Mouse (Mus musculus): ENCODE measurements around the gene Olfr344. TPM values are rescaled to one million over a fixed set of nuclear protein-coding genes. Genes with fewer than 3 reads are reported as not detected.

Gene Olfr344
- polyA plus RNA-seq (2015; fragmentation: Nextera tagmentation; extraction: Ambion mirVana): not detected in 2 replicates

DNA sequence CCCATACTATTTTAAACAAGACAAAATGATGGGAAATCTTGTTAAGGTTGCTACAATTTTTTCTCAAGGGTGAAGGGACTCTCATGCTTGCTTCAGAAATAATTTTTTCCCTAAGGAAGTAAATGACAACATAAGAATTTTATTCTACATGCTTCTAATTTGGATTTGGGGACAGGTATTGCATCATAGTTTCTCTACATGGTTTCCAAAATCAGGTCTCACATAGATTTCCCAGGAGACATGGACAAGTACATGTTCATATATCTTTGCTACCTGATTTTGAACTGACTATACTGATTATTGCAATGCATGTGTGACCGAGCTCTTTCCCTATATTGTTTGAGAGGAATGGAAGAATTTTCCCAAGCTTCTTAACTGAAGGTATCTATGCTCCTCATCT, at the start of gene Olfr344:
TSS of gene Olfr344 (plus strand) at position 301 of the 400 bp plus-strand sequence.
- Histone ChIP-seq H3K4me1 (replicated peaks) (no peaks in the 10 kb centered on the region), H3K4me2 (no peak within 1 kb of the TSS), H3K4me3 (no peak within 1 kb of the TSS), H3K9me3 (peaks cover 36% of the 10 kb centered on the region), H3K27me3 (no peaks in the 10 kb centered on the region), H3K9ac (no peak within 1 kb of the TSS), H3K36me3 (no peaks in the 10 kb centered on the region), H3K27ac (replicated peaks) (no peak within 1 kb of the TSS)
- no peak for ATAC-seq (ENCODE audit: low read depth)
- WGBS: 76% methylated on average over 1 of the region's 1 CpGs

DNA sequence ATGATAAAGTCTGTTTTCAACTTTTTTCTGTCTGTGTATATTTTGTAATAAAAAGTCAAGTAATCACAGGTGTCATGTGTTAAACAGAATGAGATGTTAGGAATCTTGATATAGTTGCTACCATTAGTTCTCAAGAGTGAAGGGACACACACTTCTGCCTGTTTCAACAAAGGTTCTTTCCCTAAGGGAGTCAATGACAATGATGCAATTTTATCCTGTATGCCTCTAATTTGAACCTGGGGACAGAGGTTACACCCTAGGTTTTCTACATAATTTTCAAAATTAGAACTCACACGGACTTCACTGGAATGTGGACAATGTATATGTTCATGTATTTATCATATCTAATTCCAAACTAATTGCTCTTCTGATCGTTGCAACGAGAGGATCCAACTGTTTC, 41.8 kb upstream of the Olfr344 start, which contains the start of gene Olfr342:
TSS of gene Olfr342 (plus strand) at position 301 of the 400 bp plus-strand sequence.
- no peak within 1 kb of the TSS for H3K9ac ChIP-seq
- H3K9me3 ChIP-seq: peaks cover 29% of the 10 kb centered on the region
- H3K4me3 ChIP-seq: no peak within 1 kb of the TSS
- ATAC-seq (ENCODE audit: low read depth): no peak
- no peak within 1 kb of the TSS for H3K27ac ChIP-seq (replicated peaks)
- no peaks in the 10 kb centered on the region for H3K36me3 ChIP-seq
- no peaks in the 10 kb centered on the region for H3K27me3 ChIP-seq
- WGBS: 77% methylated on average over 3 of the region's 3 CpGs
- no peak within 1 kb of the TSS for H3K4me2 ChIP-seq
- H3K4me1 ChIP-seq (replicated peaks): no peaks in the 10 kb centered on the region

DNA sequence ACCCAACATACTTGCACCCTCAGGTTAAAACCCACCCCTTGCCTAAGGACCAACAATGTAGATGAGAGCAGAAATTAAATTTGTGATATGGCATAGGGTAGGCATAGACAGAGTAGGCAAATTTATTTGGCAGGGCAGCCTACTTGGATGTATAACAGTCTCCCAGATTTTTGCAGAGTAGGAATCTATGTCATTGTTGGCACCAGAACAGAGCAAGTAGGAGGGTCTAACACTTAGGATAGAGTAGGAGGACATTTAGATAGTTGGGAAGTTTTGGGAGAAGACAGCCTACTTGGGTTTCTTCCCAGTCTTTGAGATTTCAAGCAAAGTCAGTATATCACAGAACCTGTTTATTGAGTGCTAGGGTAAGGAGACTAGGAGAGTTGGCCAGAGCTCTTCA, 1.3 kb upstream of the Olfr344 start:
- Histone ChIP-seq H3K9ac (no peak overlapping the region), H3K4me1 (replicated peaks) (no peaks in the 10 kb centered on the region), H3K27me3 (no peaks in the 10 kb centered on the region), H3K27ac (replicated peaks) (no peak overlapping the region), H3K4me3 (no peak overlapping the region), H3K9me3 (peaks cover 43% of the 10 kb centered on the region), H3K36me3 (no peaks in the 10 kb centered on the region), H3K4me2 (no peak overlapping the region)
- no peak for ATAC-seq (ENCODE audit: low read depth)

DNA sequence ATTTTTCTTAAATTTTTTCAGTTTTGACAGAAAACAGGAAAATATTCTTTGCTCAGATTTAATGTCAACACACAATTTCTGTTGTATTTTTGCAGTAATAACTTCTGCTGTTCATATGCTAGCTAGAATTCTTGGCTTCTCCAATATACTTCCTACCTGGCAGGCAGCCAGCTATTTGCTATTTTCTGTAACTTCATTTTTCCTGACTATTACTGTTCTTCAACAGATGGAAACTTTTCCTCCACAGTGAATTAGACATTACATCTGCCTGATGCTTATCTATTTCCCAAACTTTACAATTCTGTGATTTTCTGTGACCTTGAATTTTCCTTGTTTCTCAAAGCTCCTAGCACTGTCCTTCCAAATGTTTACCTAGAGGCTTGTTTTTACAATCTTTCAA, 560 bp downstream of the Olfr344 start:
- H3K4me3 ChIP-seq: no peak overlapping the region
- H3K9me3 ChIP-seq: peaks cover 30% of the 10 kb centered on the region
- no peak overlapping the region for H3K9ac ChIP-seq
- no peak overlapping the region for H3K27ac ChIP-seq (replicated peaks)
- no peak overlapping the region for H3K4me2 ChIP-seq
- no peaks in the 10 kb centered on the region for H3K4me1 ChIP-seq (replicated peaks)
- no peaks in the 10 kb centered on the region for H3K36me3 ChIP-seq
- ATAC-seq (ENCODE audit: low read depth): no peak
- no peaks in the 10 kb centered on the region for H3K27me3 ChIP-seq

DNA sequence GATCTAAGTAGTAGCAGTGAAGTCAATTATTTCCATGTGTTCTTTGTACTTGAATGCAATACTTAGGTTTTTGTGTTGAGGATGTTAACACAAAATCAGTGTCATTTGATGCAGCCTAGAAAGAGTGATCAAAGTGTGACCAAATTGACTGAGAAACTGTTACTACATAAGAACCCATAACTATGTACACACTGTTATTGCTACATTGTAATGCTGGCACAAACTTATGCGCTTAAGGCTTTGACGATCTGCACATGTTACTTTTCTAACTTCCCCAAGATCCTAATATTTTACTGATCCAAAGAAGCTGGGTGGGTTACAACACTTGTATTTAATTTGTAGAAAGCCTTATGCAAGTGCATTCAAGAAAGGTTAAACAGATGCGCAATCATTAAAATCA, 1.4 kb downstream of the Olfr344 start:
- H3K9ac ChIP-seq: no peak overlapping the region
- H3K4me3 ChIP-seq: no peak overlapping the region
- no peak for ATAC-seq (ENCODE audit: low read depth)
- no peak overlapping the region for H3K27ac ChIP-seq (replicated peaks)
- no peaks in the 10 kb centered on the region for H3K27me3 ChIP-seq
- no peaks in the 10 kb centered on the region for H3K36me3 ChIP-seq
- H3K4me2 ChIP-seq: no peak overlapping the region
- peaks cover 30% of the 10 kb centered on the region for H3K9me3 ChIP-seq
- no peaks in the 10 kb centered on the region for H3K4me1 ChIP-seq (replicated peaks)
- 95% methylated on average over 3 of the region's 3 CpGs for WGBS

Other genes starting within 250 kb of the Olfr344 start
- gene Olfr338, start 193.1 kb upstream of the Olfr344 start, polyA plus RNA-seq (2015; fragmentation: Nextera tagmentation; extraction: Ambion mirVana): 0.04 TPM in 1 of 2 replicates, not detected in the other
- gene Olfr339, start 147.7 kb upstream of the Olfr344 start, polyA plus RNA-seq (2015; fragmentation: Nextera tagmentation; extraction: Ambion mirVana): not detected in 2 replicates
- not detected in 2 replicates for gene Olfr340, start 114.1 kb upstream of the Olfr344 start, polyA plus RNA-seq (2015; fragmentation: Nextera tagmentation; extraction: Ambion mirVana)
- gene Olfr341, start 84.2 kb upstream of the Olfr344 start, polyA plus RNA-seq (2015; fragmentation: Nextera tagmentation; extraction: Ambion mirVana): not detected in 2 replicates
- not detected in 2 replicates for gene Olfr342, start 41.7 kb upstream of the Olfr344 start, polyA plus RNA-seq (2015; fragmentation: Nextera tagmentation; extraction: Ambion mirVana)
- gene Olfr345, start 73.4 kb downstream of the Olfr344 start, polyA plus RNA-seq (2015; fragmentation: Nextera tagmentation; extraction: Ambion mirVana): not detected in 2 replicates
- gene Olfr346, start 119.1 kb downstream of the Olfr344 start, polyA plus RNA-seq (2015; fragmentation: Nextera tagmentation; extraction: Ambion mirVana): not detected in 2 replicates
- not detected in 2 replicates for gene Olfr347, start 165.2 kb downstream of the Olfr344 start, polyA plus RNA-seq (2015; fragmentation: Nextera tagmentation; extraction: Ambion mirVana)
- not detected in 2 replicates for gene Olfr348, start 217.6 kb downstream of the Olfr344 start, polyA plus RNA-seq (2015; fragmentation: Nextera tagmentation; extraction: Ambion mirVana)
- gene Olfr50, start 223.9 kb downstream of the Olfr344 start, polyA plus RNA-seq (2015; fragmentation: Nextera tagmentation; extraction: Ambion mirVana): not detected in 2 replicates

All from neural tube, embryonic 13.5 days (tissue).